Mouse (Mus musculus) 3T3-L1 (cell line): ENCODE results near the gene Xpc.

ENCODE experiments used
- DNase-seq: peaks from one replicate; pipeline ENCODE4 v3.0.0-alpha.2; 2015; ENCODE audit warnings: low read depth, low spot score

Gene Xpc

GRCm38 (mm10) chr6:91525544-91525943 is 9.9 kb upstream of the Xpc start:
- no peak for DNase-seq

- no peak for DNase-seq
These were observed 7.1 kb upstream of the Xpc start for GRCm38 (mm10) chr6:91522816-91523215.

GRCm38 (mm10) chr6:91518454-91519020 is 2.8 kb upstream of the Xpc start:
- no peak for DNase-seq

- no peak for DNase-seq
These were observed 838 bp downstream of the Xpc start for GRCm38 (mm10) chr6:91514737-91515362.

- no peak for DNase-seq
These were observed 1.6 kb downstream of the Xpc start for GRCm38 (mm10) chr6:91514135-91514534.

GRCm38 (mm10) chr6:91510211-91510610 is 5.5 kb downstream of the Xpc start:
- no peak for DNase-seq

GRCm38 (mm10) chr6:91509326-91509725 is 6.4 kb downstream of the Xpc start:
- peak; percentile 87 for DNase-seq

- DNase-seq = no peak
These were observed 7.6 kb downstream of the Xpc start for GRCm38 (mm10) chr6:91508041-91508440.

GRCm38 (mm10) chr6:91506036-91506435 is 9.7 kb downstream of the Xpc start:
- no peak for DNase-seq

GRCm38 (mm10) chr6:91503302-91503701 is 12.4 kb downstream of the Xpc start:
- no peak for DNase-seq

GRCm38 (mm10) chr6:91494526-91494925 is 21.2 kb downstream of the Xpc start:
- DNase-seq = no peak

- DNase-seq = no peak
These were observed 22.6 kb downstream of the Xpc start for GRCm38 (mm10) chr6:91493053-91493452.

GRCm38 (mm10) chr6:91491004-91491403 is 24.7 kb downstream of the Xpc start:
- no peak for DNase-seq

- DNase-seq = no peak
These were observed 25.8 kb downstream of the Xpc start for GRCm38 (mm10) chr6:91489872-91490271.

- peak; percentile 99 for DNase-seq
These were observed 27.0 kb downstream of the Xpc start for GRCm38 (mm10) chr6:91488496-91489212.

GRCm38 (mm10) chr6:91486736-91487453 is 28.8 kb downstream of the Xpc start:
- DNase-seq = no peak

- peak; percentile 33 for DNase-seq
These were observed 32.3 kb downstream of the Xpc start for GRCm38 (mm10) chr6:91483371-91483770.

GRCm38 (mm10) chr6:91476541-91476940 is 39.1 kb downstream of the Xpc start:
- DNase-seq = no peak

- peak; percentile 90 for DNase-seq
These were observed 41.1 kb downstream of the Xpc start for GRCm38 (mm10) chr6:91474441-91475190.

- DNase-seq = no peak
These were observed 41.8 kb downstream of the Xpc start for GRCm38 (mm10) chr6:91473805-91474440.
